Mouse (Mus musculus) intestine, embryonic 15.5 days (tissue): ENCODE measurements around the gene Msh5. TPM values are rescaled to one million over a fixed set of nuclear protein-coding genes. Genes with fewer than 3 reads are reported as not detected.

Source experiments
- ATAC-seq: fragments of 200-750 bp; cut with Nextera tagmentation; 2 replicates; pipeline ENCODE4 v1.8.0; 2017; ENCODE audit warnings: moderate TSS enrichment, moderate library complexity
- H3K27ac ChIP-seq: fragments of 300-500 bp; sonication (generic); 2 replicates; pipeline ENCODE4 v1.5.1; 2015; ENCODE audit warnings: mild to moderate bottlenecking, inconsistent platforms
- H3K27me3 ChIP-seq: fragments of 300-500 bp; sonication (generic); replicated peaks from 2 replicates; pipeline ENCODE4 v1.6.1; 2015; ENCODE audit warnings: inconsistent platforms
- H3K36me3 ChIP-seq: fragments of 300-500 bp; sonication (generic); 2 replicates; pipeline ENCODE4 v1.6.1; 2015; ENCODE audit warnings: inconsistent platforms
- H3K4me1 ChIP-seq: fragments of 300-500 bp; sonication (generic); replicated peaks from 2 replicates; pipeline ENCODE4 v1.6.1; 2015; ENCODE audit warnings: inconsistent platforms
- H3K4me2 ChIP-seq: fragments of 300-500 bp; sonication (generic); replicated peaks from 2 replicates; pipeline ENCODE4 v1.6.1; 2015; ENCODE audit warnings: mild to moderate bottlenecking, inconsistent platforms
- H3K4me3 ChIP-seq: fragments of 300-500 bp; sonication (generic); replicated peaks from 2 replicates; pipeline ENCODE4 v1.5.1; 2015; ENCODE audit warnings: inconsistent platforms
- H3K9ac ChIP-seq: fragments of 300-500 bp; sonication (generic); 2 replicates; pipeline ENCODE4 v1.6.1; 2015; ENCODE audit warnings: inconsistent platforms
- H3K9me3 ChIP-seq: fragments of 300-500 bp; sonication (generic); 2 replicates; pipeline ENCODE4 v1.6.1; 2016; ENCODE audit warnings: inconsistent platforms
- WGBS: fragments of 180-500 bp; shearing (Covaris S2); methylation state at CpG from one replicate; pipeline ENCODE4 v1.1.7; 2015; 5-methylcytosine and 5-hydroxymethylcytosine counted together
- polyA plus RNA-seq: library from polyadenylated mRNA; unstranded; fragments of >200 nt; fragmentation: Nextera tagmentation; extraction: Ambion mirVana; gene quantifications from 2 replicates; pipeline ENCODE4 v1.2.1, GENCODE M21; 2015

Gene Msh5
- polyA plus RNA-seq, 1 experiment from 2014 or later, result 3.1 TPM

DNA sequence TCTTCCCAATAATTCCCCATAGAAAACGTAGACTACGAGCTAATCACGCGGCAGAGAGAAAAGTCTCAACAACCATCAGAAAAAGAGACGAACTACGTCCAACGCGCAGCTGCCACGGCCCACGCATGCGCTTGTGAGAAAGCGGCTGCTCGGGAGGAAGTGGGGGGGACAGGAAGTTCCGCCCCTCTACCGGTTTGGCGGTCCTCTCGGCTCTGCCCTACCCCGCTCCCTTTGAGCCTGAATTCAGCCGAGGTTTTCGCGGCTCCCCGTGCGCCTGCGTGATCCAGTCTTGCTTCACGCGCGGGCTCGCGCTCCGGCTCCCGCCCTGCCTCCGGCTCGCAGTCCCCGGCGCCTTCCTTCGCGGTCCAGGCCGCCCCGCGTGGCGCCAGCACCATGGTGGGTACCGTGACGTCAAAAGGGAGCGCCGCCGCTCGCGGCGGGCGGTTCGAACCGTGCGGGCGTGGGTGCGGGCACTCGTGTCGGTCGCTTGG lies 64.8 kb downstream of the Msh5 start, which contains the start of gene Lsm2:
Gene Lsm2, plus strand, starts transcription at position 173 of the 491 bp plus-strand sequence.
- H3K9me3 ChIP-seq, result no peaks in the 10 kb centered on the region
- H3K4me3 ChIP-seq, result peak within 1 kb of the TSS; percentile 79
- H3K27ac ChIP-seq, result peak within 1 kb of the TSS; percentile 99
- H3K4me2 ChIP-seq, result peak within 1 kb of the TSS; percentile 74
- WGBS, result under 1% methylated on average over 58 of the region's 58 CpGs
- peak; percentile 96 for ATAC-seq
- H3K4me1 ChIP-seq, result peaks cover 17% of the 10 kb centered on the region; the same call in 1 of the 2 replicates
- peak within 1 kb of the TSS; percentile 84 for H3K9ac ChIP-seq
- H3K27me3 ChIP-seq, result no peaks in the 10 kb centered on the region
- H3K36me3 ChIP-seq, result peaks cover 17% of the 10 kb centered on the region

DNA sequence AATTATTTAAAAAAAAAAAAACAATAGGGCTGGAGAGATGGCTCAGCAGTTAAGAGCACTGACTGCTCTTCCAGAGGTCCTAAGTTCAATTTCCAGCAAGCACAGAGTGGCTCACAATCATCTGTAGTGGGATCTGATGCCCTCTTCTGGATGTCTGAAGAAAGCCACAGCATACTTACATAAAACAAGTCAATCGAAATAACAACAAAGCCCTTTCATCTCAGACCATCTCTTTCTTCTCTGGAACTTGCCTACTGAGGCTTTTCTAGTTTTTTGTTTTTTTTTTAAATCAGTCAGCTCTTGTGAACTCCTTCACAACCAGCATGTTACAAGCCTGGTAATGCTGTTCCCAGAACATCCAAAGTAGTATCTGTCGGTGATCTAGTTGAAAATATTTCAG lies 65.9 kb downstream of the Msh5 start:
- Histone ChIP-seq H3K4me1 (peaks cover 17% of the 10 kb centered on the region; the same call in 1 of the 2 replicates), H3K9ac (peak overlapping the region; percentile 84; the same call in 1 of the 2 replicates), H3K27me3 (no peaks in the 10 kb centered on the region), H3K27ac (peak overlapping the region; percentile 99; the same call in 1 of the 2 replicates), H3K4me2 (peak overlapping the region; percentile 74), H3K36me3 (peaks cover 8% of the 10 kb centered on the region), H3K4me3 (peak overlapping the region; percentile 79), H3K9me3 (no peaks in the 10 kb centered on the region)
- 0 out of 2 replicates have a peak, but pooled peaks have one; percentile 22 for ATAC-seq
- 11% methylated on average over 2 of the region's 2 CpGs for WGBS

DNA sequence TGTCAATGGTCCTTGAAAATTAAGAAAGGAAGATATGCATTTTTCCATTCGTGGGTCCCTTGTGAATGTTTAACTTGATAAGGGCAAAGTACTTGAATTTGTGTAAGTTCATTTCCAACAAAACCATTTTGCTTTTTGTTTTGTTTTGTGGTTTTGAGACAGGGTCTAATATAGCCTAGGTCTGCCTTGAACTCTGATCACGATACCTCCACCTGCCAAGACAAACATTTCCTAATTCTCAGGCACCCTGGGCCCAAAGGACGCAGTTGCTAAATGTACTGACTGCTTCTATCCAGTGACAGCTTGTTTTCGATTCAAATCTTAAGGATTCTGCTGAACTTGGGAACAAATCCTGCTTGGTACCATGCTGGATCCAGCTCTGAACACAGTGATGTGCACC lies 66.9 kb downstream of the Msh5 start:
- Histone ChIP-seq H3K4me1 (peaks cover 17% of the 10 kb centered on the region; the same call in 1 of the 2 replicates), H3K4me2 (no peak overlapping the region), H3K27me3 (no peaks in the 10 kb centered on the region), H3K27ac (no peak overlapping the region), H3K4me3 (no peak overlapping the region), H3K9ac (no peak overlapping the region), H3K36me3 (no peaks in the 10 kb centered on the region), H3K9me3 (no peaks in the 10 kb centered on the region)
- ATAC-seq, result no peak
- 85% methylated on average over 4 of the region's 4 CpGs for WGBS

Other genes starting within 250 kb of the Msh5 start
- gene Cyp21a1, start 242.2 kb downstream of the Msh5 start, polyA plus RNA-seq, result 0.38 and 18.1 TPM in 2 replicates
- 25.1 and 30.3 TPM in 2 replicates for gene Stk19, start 209.8 kb downstream of the Msh5 start, polyA plus RNA-seq
- gene Dxo, start 209.7 kb downstream of the Msh5 start, polyA plus RNA-seq, result 51.8 and 58.6 TPM in 2 replicates
- gene Skiv2l, start 196.5 kb downstream of the Msh5 start, polyA plus RNA-seq, result 39.9 and 42.5 TPM in 2 replicates
- 98.4 and 106 TPM in 2 replicates for gene Nelfe, start 196.4 kb downstream of the Msh5 start, polyA plus RNA-seq
- 52.1 and 63.5 TPM in 2 replicates for gene Cfb, start 184.2 kb downstream of the Msh5 start, polyA plus RNA-seq
- gene Zbtb12, start 167.3 kb downstream of the Msh5 start, polyA plus RNA-seq, result 2.5 and 2.8 TPM in 2 replicates
- gene Gm20547, start 164.7 kb downstream of the Msh5 start, polyA plus RNA-seq, result not detected in 2 replicates
- 14.9 and 16.0 TPM in 2 replicates for gene C2, start 148.5 kb downstream of the Msh5 start, polyA plus RNA-seq
- gene Ehmt2, start 148.3 kb downstream of the Msh5 start, polyA plus RNA-seq, result 61.2 and 67.6 TPM in 2 replicates
- gene Slc44a4, start 132.3 kb downstream of the Msh5 start, polyA plus RNA-seq, result 56.2 and 60.4 TPM in 2 replicates
- gene Neu1, start 115.5 kb downstream of the Msh5 start, polyA plus RNA-seq, result 118 and 134 TPM in 2 replicates
- 0.43 TPM in 2 replicates for gene Hspa1b, start 87.5 kb downstream of the Msh5 start, polyA plus RNA-seq
- gene Gm20481, start 76.8 kb downstream of the Msh5 start, polyA plus RNA-seq, result not detected in 2 replicates
- 6.2 and 6.3 TPM in 2 replicates for gene Hspa1a, start 74.6 kb downstream of the Msh5 start, polyA plus RNA-seq
- gene Hspa1l, start 74.0 kb downstream of the Msh5 start, polyA plus RNA-seq, result 0.16 and 0.78 TPM in 2 replicates
- 187 and 190 TPM in 2 replicates for gene Lsm2, start 64.9 kb downstream of the Msh5 start, polyA plus RNA-seq
- 117 and 141 TPM in 2 replicates for gene Vars, start 45.8 kb downstream of the Msh5 start, polyA plus RNA-seq
- 0.21 and 0.35 TPM in 2 replicates for gene Vwa7, start 30.2 kb downstream of the Msh5 start, polyA plus RNA-seq
- 11.4 and 13.5 TPM in 2 replicates for gene Sapcd1, start 18.7 kb downstream of the Msh5 start, polyA plus RNA-seq
- 385 and 387 TPM in 2 replicates for gene Clic1, start 3.2 kb upstream of the Msh5 start, polyA plus RNA-seq
- gene Ddah2, start 12.3 kb upstream of the Msh5 start, polyA plus RNA-seq, result 185 and 190 TPM in 2 replicates
- gene Ly6g6c, start 18.6 kb upstream of the Msh5 start, polyA plus RNA-seq, result not detected in 2 replicates
- 0.23 and 0.35 TPM in 2 replicates for gene Mpig6b, start 19.4 kb upstream of the Msh5 start, polyA plus RNA-seq
- 1.9 and 2.6 TPM in 2 replicates for gene Ly6g6e, start 30.2 kb upstream of the Msh5 start, polyA plus RNA-seq
- gene Ly6g6d, start 31.3 kb upstream of the Msh5 start, polyA plus RNA-seq, result 5.8 and 5.9 TPM in 2 replicates
- 0.24 and 0.33 TPM in 2 replicates for gene Ly6g6f, start 38.9 kb upstream of the Msh5 start, polyA plus RNA-seq
- gene Abhd16a, start 42.5 kb upstream of the Msh5 start, polyA plus RNA-seq, result 92.1 and 96.4 TPM in 2 replicates
- gene Ly6g5c, start 61.5 kb upstream of the Msh5 start, polyA plus RNA-seq, result not detected in 2 replicates
- 0.83 and 0.85 TPM in 2 replicates for gene Ly6g5b, start 68.7 kb upstream of the Msh5 start, polyA plus RNA-seq
- 17.7 and 19.1 TPM in 2 replicates for gene Gpank1, start 74.7 kb upstream of the Msh5 start, polyA plus RNA-seq
- gene Csnk2b, start 75.3 kb upstream of the Msh5 start, polyA plus RNA-seq, result 248 and 271 TPM in 2 replicates
- 13.6 and 13.7 TPM in 2 replicates for gene D17H6S53E, start 79.6 kb upstream of the Msh5 start, polyA plus RNA-seq
- gene Apom, start 85.3 kb upstream of the Msh5 start, polyA plus RNA-seq, result 10.4 and 13.7 TPM in 2 replicates
- 45.2 and 46.4 TPM in 2 replicates for gene Bag6, start 88.4 kb upstream of the Msh5 start, polyA plus RNA-seq
- 125 and 131 TPM in 2 replicates for gene Prrc2a, start 118.2 kb upstream of the Msh5 start, polyA plus RNA-seq
- gene Aif1, start 129.3 kb upstream of the Msh5 start, polyA plus RNA-seq, result 20.6 and 21.7 TPM in 2 replicates
- gene Lst1, start 141.7 kb upstream of the Msh5 start, polyA plus RNA-seq, result 18.9 and 19.4 TPM in 2 replicates
- gene Ltb, start 147.7 kb upstream of the Msh5 start, polyA plus RNA-seq, result 5.0 and 5.2 TPM in 2 replicates
- gene Tnf, start 155.3 kb upstream of the Msh5 start, polyA plus RNA-seq, result 0.19 TPM in 1 of 2 replicates, not detected in the other
- gene Lta, start 158.6 kb upstream of the Msh5 start, polyA plus RNA-seq, result 1.1 TPM in 2 replicates
- 0.59 and 0.81 TPM in 2 replicates for gene Gm16181, start 174.1 kb upstream of the Msh5 start, polyA plus RNA-seq
- 4.1 and 4.3 TPM in 2 replicates for gene Atp6v1g2, start 186.9 kb upstream of the Msh5 start, polyA plus RNA-seq
- 9.9 and 11.0 TPM in 2 replicates for gene Nfkbil1, start 189.0 kb upstream of the Msh5 start, polyA plus RNA-seq
- 382 and 388 TPM in 2 replicates for gene Ddx39b, start 195.0 kb upstream of the Msh5 start, polyA plus RNA-seq
- 148 and 190 TPM in 2 replicates for gene H2-D1, start 216.0 kb upstream of the Msh5 start, polyA plus RNA-seq